Mouse (Mus musculus): ENCODE data around the gene S1pr2. TPM values are rescaled to one million over a fixed set of nuclear protein-coding genes. Genes with fewer than 3 reads are reported as not detected.

The S1pr2 gene
- polyA plus RNA-seq, 1 experiment from 2014 or later = 9.5 TPM

GRCm38 (mm10) chr9:20956989-20957388 lies 19.6 kb downstream of the S1pr2 start:
- WGBS = 82% methylated on average over 3 of the region's 3 CpGs
- no peak for ATAC-seq
- Histone ChIP-seq H3K4me2 (replicated peaks) (no peak overlapping the region), H3K27me3 (no peaks in the 10 kb centered on the region), H3K9ac (replicated peaks) (no peak overlapping the region), H3K4me1 (replicated peaks) (no peaks in the 10 kb centered on the region), H3K4me3 (replicated peaks) (no peak overlapping the region), H3K36me3 (no peaks in the 10 kb centered on the region), H3K9me3 (no peaks in the 10 kb centered on the region), H3K27ac (no peak overlapping the region)

DNA sequence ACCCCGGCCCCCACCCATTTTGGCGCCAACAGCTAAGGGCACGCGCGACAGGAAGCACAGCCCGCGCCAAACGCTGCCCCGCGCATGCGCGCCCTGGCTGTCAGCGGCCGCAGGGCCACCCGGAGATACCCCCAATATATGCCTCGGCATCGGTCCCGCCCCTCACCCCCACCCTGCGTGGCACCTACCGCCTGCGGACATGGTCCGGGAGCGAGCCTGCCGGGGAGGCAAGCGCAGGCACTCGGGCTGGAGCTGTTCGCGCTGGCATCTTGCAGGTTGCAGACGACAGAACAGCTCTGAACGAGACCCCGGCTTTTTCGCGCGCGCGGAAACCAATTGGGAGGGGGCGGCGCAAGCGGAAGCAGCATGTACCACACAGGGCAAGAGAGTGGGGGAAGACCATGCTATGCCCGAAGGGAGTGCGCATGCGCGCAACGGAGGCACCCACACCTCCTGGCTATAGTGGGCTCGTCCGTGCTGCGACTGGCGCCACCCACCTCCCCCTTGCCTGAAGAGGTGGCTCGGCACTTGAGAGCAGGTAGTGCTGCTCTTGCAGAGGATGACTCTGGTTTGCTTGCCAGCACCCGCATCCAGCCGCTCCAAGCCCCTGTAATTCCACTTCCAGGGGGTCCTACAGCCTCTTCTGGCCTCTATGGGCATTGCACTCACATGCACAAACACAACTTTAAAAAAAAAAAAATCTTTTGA lies 23.9 kb downstream of the S1pr2 start:
- no peaks in the 10 kb centered on the region for H3K27me3 ChIP-seq
- ATAC-seq = peak; percentile 94
- H3K9me3 ChIP-seq = no peaks in the 10 kb centered on the region
- peak overlapping the region; percentile 65 for H3K4me3 ChIP-seq (replicated peaks)
- WGBS = under 1% methylated on average over 51 of the region's 51 CpGs
- 0 out of 2 replicates have a peak, but pooled peaks cover 5% of the 10 kb centered on the region for H3K36me3 ChIP-seq
- H3K4me2 ChIP-seq (replicated peaks) = peak overlapping the region; percentile 89
- peaks cover 16% of the 10 kb centered on the region for H3K4me1 ChIP-seq (replicated peaks)
- peak overlapping the region; percentile 89 for H3K27ac ChIP-seq
- peak overlapping the region; percentile 83 for H3K9ac ChIP-seq (replicated peaks)

GRCm38 (mm10) chr9:20951966-20952519 lies 24.5 kb downstream of the S1pr2 start:
- peak overlapping the region; percentile 89 for H3K4me2 ChIP-seq (replicated peaks)
- H3K9me3 ChIP-seq = no peaks in the 10 kb centered on the region
- H3K27ac ChIP-seq = peak overlapping the region; percentile 89
- peak overlapping the region; percentile 65 for H3K4me3 ChIP-seq (replicated peaks)
- peak overlapping the region; percentile 83 for H3K9ac ChIP-seq (replicated peaks)
- peaks cover 16% of the 10 kb centered on the region for H3K4me1 ChIP-seq (replicated peaks)
- under 1% methylated on average over 17 of the region's 17 CpGs for WGBS
- H3K36me3 ChIP-seq = 0 out of 2 replicates have a peak, but pooled peaks cover 5% of the 10 kb centered on the region
- no peaks in the 10 kb centered on the region for H3K27me3 ChIP-seq
- peak; percentile 86 for ATAC-seq

GRCm38 (mm10) chr9:20951441-20951840 lies 25.1 kb downstream of the S1pr2 start:
- Histone ChIP-seq H3K36me3 (0 out of 2 replicates have a peak, but pooled peaks cover 11% of the 10 kb centered on the region), H3K27ac (peak overlapping the region; percentile 89), H3K27me3 (no peaks in the 10 kb centered on the region), H3K9ac (replicated peaks) (peak overlapping the region; percentile 83), H3K9me3 (no peaks in the 10 kb centered on the region), H3K4me3 (replicated peaks) (peak overlapping the region; percentile 65), H3K4me1 (replicated peaks) (peaks cover 16% of the 10 kb centered on the region), H3K4me2 (replicated peaks) (peak overlapping the region; percentile 89)
- WGBS = 22% methylated on average over 14 of the region's 14 CpGs
- ATAC-seq = no peak

- H3K9ac ChIP-seq (replicated peaks) = peak overlapping the region; percentile 21; the same call in 1 of the 2 replicates
- peaks cover 16% of the 10 kb centered on the region for H3K4me1 ChIP-seq (replicated peaks)
- H3K27ac ChIP-seq = no peak overlapping the region
- no peak for ATAC-seq
- H3K4me2 ChIP-seq (replicated peaks) = peak overlapping the region; percentile 89
- H3K36me3 ChIP-seq = 0 out of 2 replicates have a peak, but pooled peaks cover 13% of the 10 kb centered on the region
- H3K9me3 ChIP-seq = no peaks in the 10 kb centered on the region
- H3K27me3 ChIP-seq = no peaks in the 10 kb centered on the region
- no peak overlapping the region for H3K4me3 ChIP-seq (replicated peaks)
These were observed 26.2 kb downstream of the S1pr2 start for GRCm38 (mm10) chr9:20950419-20950818.

GRCm38 (mm10) chr9:20946066-20946880 lies 30.3 kb downstream of the S1pr2 start:
- 90% methylated on average over 16 of the region's 16 CpGs for WGBS
- Histone ChIP-seq H3K9me3 (no peaks in the 10 kb centered on the region), H3K27me3 (no peaks in the 10 kb centered on the region), H3K4me3 (replicated peaks) (no peak overlapping the region), H3K27ac (no peak overlapping the region), H3K4me2 (replicated peaks) (no peak overlapping the region), H3K4me1 (replicated peaks) (peaks cover 21% of the 10 kb centered on the region), H3K36me3 (peaks cover 19% of the 10 kb centered on the region), H3K9ac (replicated peaks) (no peak overlapping the region)
- no peak for ATAC-seq

- H3K36me3 ChIP-seq = peaks cover 34% of the 10 kb centered on the region
- H3K27ac ChIP-seq = no peak overlapping the region
- 81% methylated on average over 4 of the region's 4 CpGs for WGBS
- H3K27me3 ChIP-seq = no peaks in the 10 kb centered on the region
- H3K4me3 ChIP-seq (replicated peaks) = no peak overlapping the region
- peaks cover 10% of the 10 kb centered on the region for H3K4me1 ChIP-seq (replicated peaks)
- H3K9me3 ChIP-seq = no peaks in the 10 kb centered on the region
- no peak overlapping the region for H3K9ac ChIP-seq (replicated peaks)
- ATAC-seq = no peak
- H3K4me2 ChIP-seq (replicated peaks) = no peak overlapping the region
These were observed 31.7 kb downstream of the S1pr2 start for GRCm38 (mm10) chr9:20944697-20945370.

- peak overlapping the region; percentile 39; the same call in 1 of the 2 replicates for H3K9ac ChIP-seq (replicated peaks)
These were observed 32.7 kb downstream of the S1pr2 start for GRCm38 (mm10) chr9:20943911-20944310.

DNA sequence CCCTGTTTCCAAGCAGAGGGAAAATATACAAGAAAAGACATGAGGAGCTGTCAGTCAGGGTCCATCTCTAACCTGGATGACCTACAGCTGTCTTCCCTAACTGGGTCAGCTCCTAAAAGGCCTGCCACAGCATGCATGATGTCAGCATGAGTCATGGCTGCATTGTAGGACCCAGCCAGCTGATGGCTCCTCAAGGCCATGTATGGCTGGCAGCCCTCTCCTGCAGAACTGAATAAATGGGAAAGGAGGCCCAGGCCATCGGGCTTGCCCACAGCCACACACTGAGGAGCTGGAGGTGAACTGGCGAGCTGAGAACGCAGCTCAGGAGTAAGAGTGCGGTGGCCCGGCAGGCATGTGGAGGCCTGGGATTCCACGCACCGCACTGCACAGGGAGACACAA lies 33.2 kb downstream of the S1pr2 start:
- no peak overlapping the region for H3K4me3 ChIP-seq (replicated peaks)
- no peaks in the 10 kb centered on the region for H3K9me3 ChIP-seq
- WGBS = 98% methylated on average over 7 of the region's 7 CpGs
- ATAC-seq = no peak
- peaks cover 48% of the 10 kb centered on the region for H3K36me3 ChIP-seq
- no peaks in the 10 kb centered on the region for H3K27me3 ChIP-seq
- no peak overlapping the region for H3K27ac ChIP-seq
- H3K9ac ChIP-seq (replicated peaks) = no peak overlapping the region
- peaks cover 10% of the 10 kb centered on the region for H3K4me1 ChIP-seq (replicated peaks)
- H3K4me2 ChIP-seq (replicated peaks) = no peak overlapping the region

More at GRCm38 (mm10) chr9:20943911-20944310, 32.7 kb downstream of the S1pr2 start:
- H3K36me3 ChIP-seq = peaks cover 43% of the 10 kb centered on the region
- H3K9me3 ChIP-seq = no peaks in the 10 kb centered on the region
- WGBS = 10% methylated on average over 2 of the region's 2 CpGs
- H3K27me3 ChIP-seq = no peaks in the 10 kb centered on the region
- H3K4me2 ChIP-seq (replicated peaks) = no peak overlapping the region
- ATAC-seq = no peak
- H3K4me1 ChIP-seq (replicated peaks) = peaks cover 10% of the 10 kb centered on the region
- H3K27ac ChIP-seq = no peak overlapping the region
- H3K4me3 ChIP-seq (replicated peaks) = no peak overlapping the region

DNA sequence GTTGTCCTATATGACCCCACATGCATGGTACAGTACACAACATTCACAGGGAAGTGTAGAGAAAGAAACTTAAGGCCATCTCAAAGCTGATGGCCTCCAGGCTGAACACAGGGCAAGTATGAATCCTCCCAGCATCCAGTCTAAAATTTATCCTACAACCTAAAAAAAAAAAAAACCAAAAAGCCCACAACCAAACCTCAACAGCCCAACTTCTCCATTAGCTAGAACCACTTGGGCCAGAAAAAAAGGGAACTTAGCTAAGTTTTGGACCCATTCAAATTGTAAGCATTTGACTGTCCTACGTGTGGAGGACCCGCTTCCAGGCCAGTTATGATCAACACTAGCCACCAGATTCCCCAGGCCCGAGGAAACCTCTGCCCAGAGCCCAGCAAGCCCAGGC lies 53.3 kb downstream of the S1pr2 start:
- H3K9ac ChIP-seq (replicated peaks) = no peak overlapping the region
- 98% methylated on average over 3 of the region's 3 CpGs for WGBS
- ATAC-seq = no peak
- no peaks in the 10 kb centered on the region for H3K27me3 ChIP-seq
- no peak overlapping the region for H3K4me3 ChIP-seq (replicated peaks)
- H3K9me3 ChIP-seq = no peaks in the 10 kb centered on the region
- H3K4me2 ChIP-seq (replicated peaks) = no peak overlapping the region
- H3K36me3 ChIP-seq = peaks cover 99% of the 10 kb centered on the region
- H3K27ac ChIP-seq = no peak overlapping the region
- no peaks in the 10 kb centered on the region for H3K4me1 ChIP-seq (replicated peaks)

GRCm38 (mm10) chr9:20916160-20916559 lies 60.4 kb downstream of the S1pr2 start:
- no peak for ATAC-seq
- Histone ChIP-seq H3K4me1 (replicated peaks) (no peaks in the 10 kb centered on the region), H3K9me3 (no peaks in the 10 kb centered on the region), H3K27ac (no peak overlapping the region), H3K27me3 (no peaks in the 10 kb centered on the region), H3K36me3 (peaks cover 100% of the 10 kb centered on the region), H3K4me2 (replicated peaks) (no peak overlapping the region), H3K4me3 (replicated peaks) (no peak overlapping the region), H3K9ac (replicated peaks) (0 out of 2 replicates have a peak overlapping the region, but pooled peaks have one; percentile 2)
- WGBS = 90% methylated on average over 4 of the region's 4 CpGs

Measured in midbrain, embryonic 13.5 days (tissue).